Mouse (Mus musculus) spleen, adult 2 months (tissue): ENCODE data around the gene Gab2.

ENCODE experiments used
- CTCF ChIP-seq: fragments of 200-500 bp; IDR thresholded peaks from 2 replicates; pipeline ENCODE4 v1.5.1; 2011; ENCODE audit warnings: mild to moderate bottlenecking, inconsistent platforms; ENCODE audit not compliant: insufficient read depth, insufficient read length, insufficient replicate concordance; ENCODE audit errors: extremely low read depth
- POLR2A ChIP-seq: fragments of 200-500 bp; IDR thresholded peaks from 2 replicates; pipeline ENCODE4 v1.6.1; 2011; ENCODE audit warnings: low read depth, low read length, inconsistent platforms

DNA sequence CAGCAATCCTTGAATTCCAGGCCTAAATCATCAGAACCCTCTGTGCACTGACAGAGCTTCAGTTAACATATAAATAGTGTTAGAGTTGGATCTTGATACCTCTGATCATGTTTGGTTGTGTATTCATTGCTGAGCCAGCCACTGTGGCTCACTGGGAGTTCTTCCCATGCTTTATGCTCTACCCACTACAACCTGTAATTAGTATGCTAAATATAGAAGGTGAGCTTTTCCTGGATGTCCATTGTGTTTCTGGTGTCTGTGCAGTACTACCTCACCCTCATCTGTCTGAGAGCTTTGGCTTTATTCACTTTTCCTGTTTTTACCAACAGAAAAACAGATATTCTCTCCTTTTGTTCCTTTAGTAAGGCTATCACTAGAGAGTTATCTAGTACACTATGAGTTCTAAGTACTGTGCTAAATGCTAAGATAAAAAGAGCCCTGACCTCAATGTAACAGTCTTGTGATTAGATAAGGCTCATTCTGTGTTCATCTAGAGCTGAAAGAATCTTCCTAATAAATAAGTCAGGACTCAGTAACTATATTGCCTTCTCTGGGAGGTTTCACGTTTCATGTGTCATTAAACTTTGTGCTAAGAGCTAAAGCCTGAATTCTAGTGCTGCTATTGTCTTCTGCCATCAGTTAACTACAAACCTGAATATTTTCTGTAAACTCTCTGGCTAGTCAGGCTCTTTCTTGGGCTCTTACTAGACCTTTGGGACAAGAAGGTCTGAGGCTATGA, 127.6 kb downstream of the Gab2 start:
- TF ChIP-seq POLR2A = no peak
- TF ChIP-seq CTCF = no peak
